Mouse (Mus musculus) frontal cortex, adult 2 months (tissue): ENCODE data around the gene Dock4. TPM values are rescaled to one million over a fixed set of nuclear protein-coding genes. Genes with fewer than 3 reads are reported as not detected.

Experiments used
- DNase-seq, 2 experiments: peaks; one replicate each; pipeline ENCODE4 v3.0.0; 2022; ENCODE audit warnings: low spot score in 1 of 2; ENCODE audit errors: extremely low spot score in 1 of 2
- polyA plus RNA-seq: library from polyadenylated mRNA; depleted of rRNA; stranded (reverse); fragments of >200 nt; gene quantifications from 2 replicates; pipeline ENCODE4 v1.2.3, GENCODE M21; 2012

Dock4 gene
- polyA plus RNA-seq, 1 experiment: 28.8 TPM

GRCm38 (mm10) chr12:40805257-40805656 is 359.5 kb downstream of the Dock4 start:
- no peak for DNase-seq

GRCm38 (mm10) chr12:40807916-40808315 is 362.2 kb downstream of the Dock4 start:
- no peak for DNase-seq

- DNase-seq: no peak
Measured at GRCm38 (mm10) chr12:40813474-40813873, 367.7 kb downstream of the Dock4 start.

- no peak for DNase-seq
Measured at GRCm38 (mm10) chr12:40814659-40815363, 369.1 kb downstream of the Dock4 start.

- DNase-seq: no peak
Measured at GRCm38 (mm10) chr12:40818046-40818708, 372.4 kb downstream of the Dock4 start.

GRCm38 (mm10) chr12:40823631-40824030 is 377.9 kb downstream of the Dock4 start:
- DNase-seq: no peak

- DNase-seq: peak in 1 of 2 experiments; percentile 68
Measured at GRCm38 (mm10) chr12:40824251-40824650, 378.5 kb downstream of the Dock4 start.

GRCm38 (mm10) chr12:40825935-40826460 is 380.2 kb downstream of the Dock4 start:
- no peak for DNase-seq

- no peak for DNase-seq
Measured at GRCm38 (mm10) chr12:40826491-40826890, 380.7 kb downstream of the Dock4 start.

GRCm38 (mm10) chr12:40828025-40828424 is 382.3 kb downstream of the Dock4 start:
- DNase-seq: no peak

GRCm38 (mm10) chr12:40829269-40829668 is 383.5 kb downstream of the Dock4 start:
- DNase-seq: no peak

GRCm38 (mm10) chr12:40832157-40832556 is 386.4 kb downstream of the Dock4 start:
- peak; percentile 51 to 70 for DNase-seq

- no peak for DNase-seq
Measured at GRCm38 (mm10) chr12:40836924-40837323, 391.2 kb downstream of the Dock4 start.

GRCm38 (mm10) chr12:40837597-40838337 is 392.0 kb downstream of the Dock4 start:
- DNase-seq: peak; percentile 59 to 91

GRCm38 (mm10) chr12:40838338-40838695 is 392.6 kb downstream of the Dock4 start:
- no peak for DNase-seq

GRCm38 (mm10) chr12:40838940-40839339 is 393.2 kb downstream of the Dock4 start:
- no peak for DNase-seq

- no peak for DNase-seq
Measured at GRCm38 (mm10) chr12:40839817-40840216, 394.1 kb downstream of the Dock4 start.

GRCm38 (mm10) chr12:40842251-40842988 is 396.7 kb downstream of the Dock4 start:
- DNase-seq: peak in 1 of 2 experiments; percentile 55

GRCm38 (mm10) chr12:40842991-40843390 is 397.2 kb downstream of the Dock4 start:
- DNase-seq: no peak

GRCm38 (mm10) chr12:40843474-40844080 is 397.8 kb downstream of the Dock4 start:
- DNase-seq: peak in 1 of 2 experiments; percentile 30
